Mouse (Mus musculus): Measurements from ENCODE around the gene Gnat2. TPM values are rescaled to one million over a fixed set of nuclear protein-coding genes. Genes with fewer than 3 reads are reported as not detected.

Gnat2 gene
- total RNA-seq, 1 experiment from 2014 or later = 9.8 TPM

Other genes starting within 250 kb of the Gnat2 start
- not detected in 2 replicates for gene Eps8l3, start 215.6 kb upstream of the Gnat2 start, total RNA-seq (2021)
- 28.2 and 30.2 TPM in 2 replicates for gene Gstm5, start 197.0 kb upstream of the Gnat2 start, total RNA-seq (2021)
- gene Gstm7, start 161.0 kb upstream of the Gnat2 start, total RNA-seq (2021) = 52.8 and 70.5 TPM in 2 replicates
- gene Gstm6, start 149.0 kb upstream of the Gnat2 start, total RNA-seq (2021) = 3.3 and 5.9 TPM in 2 replicates
- 2.1 TPM in 1 of 2 replicates, not detected in the other for gene Gstm3, start 123.5 kb upstream of the Gnat2 start, total RNA-seq (2021)
- 109 and 111 TPM in 2 replicates for gene Gstm2, start 106.3 kb upstream of the Gnat2 start, total RNA-seq (2021)
- gene Gstm1, start 74.8 kb upstream of the Gnat2 start, total RNA-seq (2021) = 145 and 158 TPM in 2 replicates
- 11.2 and 12.3 TPM in 2 replicates for gene Gstm4, start 47.9 kb upstream of the Gnat2 start, total RNA-seq (2021)
- 117 and 124 TPM in 2 replicates for gene Ampd2, start 6.1 kb upstream of the Gnat2 start, total RNA-seq (2021)
- 134 and 140 TPM in 2 replicates for gene Gnai3, start 53.4 kb downstream of the Gnat2 start, total RNA-seq (2021)
- gene Gpr61, start 62.1 kb downstream of the Gnat2 start, total RNA-seq (2021) = 0.23 TPM in 1 of 2 replicates, not detected in the other
- 19.3 and 19.5 TPM in 2 replicates for gene Amigo1, start 93.5 kb downstream of the Gnat2 start, total RNA-seq (2021)
- 5.7 and 9.6 TPM in 2 replicates for gene Cyb561d1, start 108.4 kb downstream of the Gnat2 start, total RNA-seq (2021)
- gene Atxn7l2, start 118.1 kb downstream of the Gnat2 start, total RNA-seq (2021) = 8.1 and 10.2 TPM in 2 replicates
- 0.15 and 0.22 TPM in 2 replicates for gene Sypl2, start 133.9 kb downstream of the Gnat2 start, total RNA-seq (2021)
- gene Psma5, start 164.1 kb downstream of the Gnat2 start, total RNA-seq (2021) = 83.9 and 86.4 TPM in 2 replicates
- gene Sort1, start 191.3 kb downstream of the Gnat2 start, total RNA-seq (2021) = 42.0 and 45.7 TPM in 2 replicates